Mouse (Mus musculus) heart, adult 2 months (tissue): Measurements from ENCODE around the gene Gm7247.
"Not testable (repeated sequence)": the region's sequence is repeated elsewhere in the genome, so short reads cannot be mapped to it uniquely, and the experiment has no call there.

Experiments
- CTCF ChIP-seq: fragments of 200-600 bp; IDR thresholded peaks from 2 replicates; pipeline ENCODE4 v1.8.1; 2022; ENCODE audit warnings: antibody characterized with exemption, mild to moderate bottlenecking, moderate library complexity
- POLR2A ChIP-seq: fragments of 200-500 bp; IDR thresholded peaks from 2 replicates; pipeline ENCODE4 v1.6.1; 2011; ENCODE audit warnings: mild to moderate bottlenecking, low read depth, low read length, control low read depth; ENCODE audit not compliant: insufficient read depth

GRCm38 (mm10) chr14:51481332-51482015, 119.9 kb downstream of the Gm7247 start:
- peak; percentile 59 for TF ChIP-seq CTCF
- TF ChIP-seq POLR2A, result not testable (repeated sequence)
